Mouse (Mus musculus) testis, adult 2 months (tissue): ENCODE results near the gene Trpc4ap. TPM values are rescaled to one million over a fixed set of nuclear protein-coding genes. Genes with fewer than 3 reads are reported as not detected.
A peak's percentile ranks its signal among the peaks of the same experiment; 100 is the strongest.
"Not testable (repeated sequence)": the region's sequence is repeated elsewhere in the genome, so short reads cannot be mapped to it uniquely, and the experiment has no call there.

Experiments
- H3K27ac ChIP-seq: fragments of 200-500 bp; 2 replicates; pipeline ENCODE4 v1.5.1; 2012; ENCODE audit warnings: low read depth, low read length; ENCODE audit not compliant: control insufficient read depth, insufficient read depth
- H3K27me3 ChIP-seq: fragments of 200-500 bp; 2 replicates; pipeline ENCODE4 v1.6.1; 2012; ENCODE audit warnings: mild to moderate bottlenecking, low read length, moderate library complexity; ENCODE audit not compliant: control insufficient read depth, insufficient read depth
- H3K36me3 ChIP-seq: fragments of 200-500 bp; 2 replicates; pipeline ENCODE4 v1.6.1; 2012; ENCODE audit warnings: mild to moderate bottlenecking, low read length; ENCODE audit not compliant: control insufficient read depth, insufficient read depth
- H3K4me1 ChIP-seq: fragments of 200-500 bp; 2 replicates; pipeline ENCODE4 v1.6.1; 2012; ENCODE audit warnings: low read length; ENCODE audit not compliant: control insufficient read depth, insufficient read depth
- H3K4me3 ChIP-seq: fragments of 200-500 bp; 2 replicates; pipeline ENCODE4 v1.5.1; 2012; ENCODE audit warnings: low read depth, mild to moderate bottlenecking, low read length, moderate library complexity, mixed read lengths; ENCODE audit not compliant: control insufficient read depth
- CTCF ChIP-seq: fragments of 200-500 bp; IDR thresholded peaks from 2 replicates; pipeline ENCODE4 v1.5.1; 2012; ENCODE audit warnings: low read depth, mild to moderate bottlenecking, inconsistent platforms, low read length, moderate library complexity; ENCODE audit not compliant: control insufficient read depth, insufficient read depth, insufficient replicate concordance
- POLR2A ChIP-seq: fragments of 200-500 bp; IDR thresholded peaks from 2 replicates; pipeline ENCODE4 v1.6.1; 2012; ENCODE audit warnings: low read depth, mild to moderate bottlenecking, inconsistent platforms, low read length, moderate library complexity; ENCODE audit not compliant: control insufficient read depth
- polyA plus RNA-seq: library from polyadenylated mRNA; depleted of rRNA; stranded (reverse); fragments of >200 nt; gene quantifications from 2 replicates; pipeline ENCODE4 v1.2.3, GENCODE M21; 2012

Trpc4ap gene
- polyA plus RNA-seq, 1 experiment: 82.2 TPM

GRCm38 (mm10) chr2:155703630-155704029 is 11.4 kb upstream of the Trpc4ap start:
- H3K27ac ChIP-seq: no peak overlapping the region
- H3K36me3 ChIP-seq: peaks cover 3% of the 10 kb centered on the region

GRCm38 (mm10) chr2:155701399-155701919 is 9.3 kb upstream of the Trpc4ap start:
- Histone ChIP-seq H3K4me3 (no peak overlapping the region), H3K27me3 (no peaks in the 10 kb centered on the region), H3K27ac (no peak overlapping the region), H3K4me1 (no peaks in the 10 kb centered on the region), H3K36me3 (peaks cover 3% of the 10 kb centered on the region)
- TF ChIP-seq POLR2A (no peak), CTCF (no peak)

More at GRCm38 (mm10) chr2:155703630-155704029, 11.4 kb upstream of the Trpc4ap start:
- Histone ChIP-seq H3K27me3 (no peaks in the 10 kb centered on the region), H3K4me3 (no peak overlapping the region), H3K4me1 (no peaks in the 10 kb centered on the region; the same call in 1 of the 2 replicates)
- TF ChIP-seq POLR2A (no peak), CTCF (no peak)

GRCm38 (mm10) chr2:155698443-155698842 is 6.3 kb upstream of the Trpc4ap start:
- not testable (repeated sequence) for H3K4me1 ChIP-seq, H3K27me3 ChIP-seq

GRCm38 (mm10) chr2:155696851-155697250 is 4.7 kb upstream of the Trpc4ap start:
- H3K4me3 ChIP-seq: no peak overlapping the region

More at GRCm38 (mm10) chr2:155698443-155698842, 6.3 kb upstream of the Trpc4ap start:
- not testable (repeated sequence) for H3K4me3 ChIP-seq, H3K27ac ChIP-seq, H3K36me3 ChIP-seq

GRCm38 (mm10) chr2:155696091-155696558 is 3.9 kb upstream of the Trpc4ap start:
- Histone ChIP-seq H3K36me3 (no peaks in the 10 kb centered on the region), H3K27me3 (no peaks in the 10 kb centered on the region), H3K4me3 (no peak overlapping the region), H3K4me1 (no peaks in the 10 kb centered on the region), H3K27ac (no peak overlapping the region)
- TF ChIP-seq POLR2A (no peak), CTCF (peak; percentile 94)

More at GRCm38 (mm10) chr2:155696851-155697250, 4.7 kb upstream of the Trpc4ap start:
- Histone ChIP-seq H3K27ac (no peak overlapping the region), H3K4me1 (no peaks in the 10 kb centered on the region), H3K36me3 (no peaks in the 10 kb centered on the region), H3K27me3 (no peaks in the 10 kb centered on the region)
- TF ChIP-seq POLR2A (no peak), CTCF (no peak)

- H3K27ac ChIP-seq: no peak overlapping the region
- no peaks in the 10 kb centered on the region for H3K36me3 ChIP-seq
- no peak overlapping the region for H3K4me3 ChIP-seq
- TF ChIP-seq POLR2A (no peak), CTCF (no peak)
- no peaks in the 10 kb centered on the region for H3K27me3 ChIP-seq
- no peaks in the 10 kb centered on the region for H3K4me1 ChIP-seq
Observed at GRCm38 (mm10) chr2:155695316-155695715, 3.1 kb upstream of the Trpc4ap start.

GRCm38 (mm10) chr2:155694564-155694963 is 2.4 kb upstream of the Trpc4ap start:
- no peak overlapping the region for H3K4me3 ChIP-seq
- no peaks in the 10 kb centered on the region for H3K36me3 ChIP-seq
- no peak overlapping the region for H3K27ac ChIP-seq
- no peaks in the 10 kb centered on the region for H3K27me3 ChIP-seq
- TF ChIP-seq POLR2A: no peak
- TF ChIP-seq CTCF: no peak
- H3K4me1 ChIP-seq: peaks cover 2% of the 10 kb centered on the region

GRCm38 (mm10) chr2:155693136-155693535 is 952 bp upstream of the Trpc4ap start:
- Histone ChIP-seq H3K36me3 (no peaks in the 10 kb centered on the region), H3K4me1 (peaks cover 2% of the 10 kb centered on the region), H3K4me3 (no peak overlapping the region), H3K27me3 (no peaks in the 10 kb centered on the region), H3K27ac (no peak overlapping the region)
- TF ChIP-seq CTCF (no peak), POLR2A (no peak)
